Mouse (Mus musculus) MN1 (cell line): ENCODE measurements around the gene Reln.

Source experiments
- DNase-seq: peaks from one replicate; pipeline ENCODE4 v3.0.0-alpha.2; 2016; ENCODE audit warnings: low spot score

Reln gene

DNA sequence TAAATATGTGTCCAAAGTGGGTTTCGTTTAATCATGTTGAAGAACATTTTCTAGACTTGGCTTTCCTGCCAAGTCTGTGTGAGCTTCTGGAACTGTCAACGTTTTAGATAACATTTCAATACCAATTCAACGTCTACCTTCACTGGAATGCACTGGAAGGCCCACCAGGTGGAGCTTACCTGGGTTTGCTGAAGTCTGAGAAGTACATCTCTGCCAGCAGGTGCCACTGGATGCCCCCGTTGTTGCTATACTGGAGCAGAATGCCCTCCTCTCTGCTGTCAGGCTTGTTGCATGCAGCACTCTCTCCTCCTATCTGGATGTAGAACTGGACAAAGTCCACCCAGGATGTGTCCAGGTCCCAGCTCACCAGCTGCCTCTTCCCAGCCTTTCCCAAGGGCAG, 340.6 kb downstream of the Reln start:
- DNase-seq, result no peak

DNA sequence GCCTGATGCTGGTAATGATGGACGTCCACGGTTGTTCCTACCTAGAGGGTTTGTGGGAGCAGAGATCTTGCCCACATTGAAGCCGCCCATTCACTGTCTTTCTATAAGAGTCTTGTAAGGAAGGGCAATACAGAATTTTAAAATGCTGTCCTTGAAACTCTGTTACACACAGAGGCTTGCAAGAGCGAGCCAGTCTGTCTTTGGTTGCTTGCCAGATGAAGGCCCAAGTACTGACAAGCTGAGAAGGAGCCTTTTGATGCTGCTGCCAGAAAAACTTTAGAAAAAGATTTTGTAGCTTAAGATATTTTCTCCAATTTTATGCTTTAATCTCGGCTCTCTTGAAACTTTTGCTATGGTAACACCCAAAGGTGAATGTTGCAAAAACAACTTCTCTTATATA, 356.8 kb downstream of the Reln start:
- DNase-seq, result no peak

DNA sequence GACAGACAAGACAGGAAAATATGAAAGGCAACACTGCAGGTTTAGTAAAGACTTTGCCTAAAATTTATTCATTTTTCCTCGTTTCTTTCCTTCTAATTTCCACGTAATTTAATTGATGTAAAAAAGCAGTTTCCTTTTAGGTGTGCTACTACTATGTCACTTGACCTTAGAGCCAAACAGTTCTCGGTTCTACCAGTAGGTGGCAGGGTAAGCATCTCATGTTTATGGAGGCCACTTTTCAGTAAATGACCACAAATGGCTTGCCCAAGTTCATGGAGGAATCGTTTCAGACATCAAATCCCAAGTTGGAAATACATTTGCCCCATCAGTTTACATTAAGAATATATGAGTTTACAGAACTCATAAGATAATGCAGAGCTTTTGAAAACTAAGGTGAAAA, 358.2 kb downstream of the Reln start:
- DNase-seq, result no peak

DNA sequence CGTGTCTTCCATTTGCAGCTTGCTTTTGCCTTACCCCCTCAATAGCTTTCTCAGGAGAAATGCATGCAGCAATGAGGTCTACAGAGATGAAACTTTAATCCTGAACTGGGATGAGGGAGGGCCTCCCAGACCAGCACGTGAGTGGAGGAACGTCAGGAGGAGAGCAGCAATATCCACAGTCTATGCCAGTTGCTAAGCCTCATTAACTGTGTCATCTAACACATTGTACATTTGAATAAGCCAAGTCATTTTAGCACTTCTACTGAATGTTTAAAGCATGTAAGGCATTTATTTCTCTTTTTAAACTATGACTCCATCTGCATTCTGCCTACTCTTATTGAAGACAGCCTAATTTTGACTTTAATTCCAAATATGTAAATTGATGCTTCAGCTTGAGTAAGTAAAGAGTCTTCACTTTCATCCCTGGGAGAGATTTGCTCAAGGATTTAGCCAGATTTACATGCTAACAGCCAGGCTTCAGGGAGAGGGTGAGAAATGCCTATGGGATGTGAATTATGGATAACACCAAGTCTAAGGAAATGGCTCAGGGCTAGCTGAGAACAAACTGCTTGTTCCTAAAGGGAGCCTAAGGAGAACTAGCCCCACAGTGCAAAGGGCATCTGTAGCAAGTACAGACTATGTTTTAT, 361.4 kb downstream of the Reln start:
- DNase-seq, result no peak

DNA sequence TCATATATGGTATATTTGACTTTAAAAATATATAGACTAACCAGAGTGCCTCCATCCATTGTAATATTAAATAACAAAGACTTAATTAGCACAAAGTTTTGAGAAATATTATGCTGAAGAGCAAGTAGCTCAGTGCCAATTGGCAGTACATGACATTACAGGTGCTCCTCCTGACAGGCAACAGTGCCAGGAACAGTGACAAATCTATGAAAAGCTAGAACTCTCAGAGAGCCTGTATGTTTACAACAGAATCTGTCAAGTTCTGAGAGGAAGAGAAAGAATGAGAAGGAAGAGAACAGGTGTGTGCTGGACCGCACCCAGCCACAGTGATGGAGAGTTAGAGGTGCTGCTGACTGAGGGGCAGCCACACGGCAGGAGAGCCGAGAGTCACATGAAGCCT, 363.3 kb downstream of the Reln start:
- DNase-seq, result no peak

DNA sequence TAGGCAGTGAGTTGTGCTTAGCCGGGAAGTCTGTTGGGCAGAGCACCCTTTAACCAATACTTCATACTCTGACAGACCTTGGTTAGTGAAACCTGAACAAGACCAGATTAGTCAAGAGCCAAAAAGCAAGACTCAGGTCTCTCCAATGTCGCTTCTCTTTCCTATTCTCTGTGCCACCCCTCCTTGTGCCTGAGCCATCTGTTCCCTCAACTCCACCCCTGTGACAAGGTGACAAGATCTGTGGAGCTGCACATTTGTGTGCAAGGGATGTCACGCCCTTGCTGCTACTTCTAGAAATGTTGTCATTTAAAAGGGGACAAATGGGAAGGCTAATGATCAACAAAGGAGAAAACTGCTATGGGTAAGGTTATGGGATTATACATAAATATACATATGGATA, 364.0 kb downstream of the Reln start:
- DNase-seq, result no peak

DNA sequence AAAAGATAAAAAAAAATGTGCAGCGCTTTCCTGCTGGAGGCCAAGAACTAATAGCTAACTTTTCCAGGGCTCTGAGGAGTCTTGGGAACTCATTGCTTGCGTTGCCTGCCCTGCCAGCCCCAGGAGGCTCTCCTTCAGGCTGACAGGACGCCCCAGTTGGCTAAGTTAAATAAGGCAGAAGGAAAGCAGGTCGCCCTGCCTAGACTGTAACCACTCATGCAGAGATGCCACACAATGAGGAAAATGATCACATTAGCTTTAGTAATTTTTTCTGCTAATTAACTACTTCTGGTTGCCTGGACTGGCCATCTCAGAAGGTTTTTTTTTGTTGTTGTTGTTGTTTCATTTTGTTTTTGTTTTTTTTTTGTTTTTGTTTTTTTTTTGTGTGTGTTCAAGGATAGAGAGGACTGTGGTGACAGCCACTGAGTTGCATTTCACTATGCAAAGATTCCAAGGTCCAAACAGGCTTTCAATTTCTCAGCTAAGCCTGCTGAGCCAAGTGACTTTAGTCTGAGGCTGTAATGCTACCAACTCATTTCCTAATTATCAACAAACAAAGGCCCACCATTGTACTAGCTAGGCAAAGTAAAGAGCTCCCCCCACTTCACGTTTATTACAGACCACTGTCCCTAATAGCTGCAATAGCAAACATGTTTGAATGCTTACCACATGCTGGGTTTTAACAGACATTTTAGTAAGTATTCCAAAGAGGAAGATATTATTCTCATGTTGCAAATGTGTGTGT, 371.1 kb downstream of the Reln start:
- no peak for DNase-seq

DNA sequence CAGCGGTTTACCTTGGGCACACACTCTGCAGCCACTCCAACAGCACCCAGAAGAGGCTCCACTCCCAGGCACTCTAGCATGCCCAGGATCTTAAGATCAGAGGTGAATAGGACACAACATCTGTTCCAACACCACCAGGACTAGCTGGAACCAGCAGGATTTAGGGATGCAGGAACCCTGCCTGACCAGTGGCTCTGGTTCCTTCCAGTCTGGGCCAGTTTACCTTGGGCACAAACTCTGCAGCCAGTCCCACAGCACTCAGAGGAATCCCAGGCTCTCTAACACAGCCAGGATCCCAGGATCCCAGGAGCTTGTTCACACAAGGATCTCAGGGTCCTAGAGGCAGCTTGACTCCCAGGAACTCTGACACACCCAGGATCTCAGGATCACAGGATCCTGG, 382.7 kb downstream of the Reln start:
- no peak for DNase-seq

DNA sequence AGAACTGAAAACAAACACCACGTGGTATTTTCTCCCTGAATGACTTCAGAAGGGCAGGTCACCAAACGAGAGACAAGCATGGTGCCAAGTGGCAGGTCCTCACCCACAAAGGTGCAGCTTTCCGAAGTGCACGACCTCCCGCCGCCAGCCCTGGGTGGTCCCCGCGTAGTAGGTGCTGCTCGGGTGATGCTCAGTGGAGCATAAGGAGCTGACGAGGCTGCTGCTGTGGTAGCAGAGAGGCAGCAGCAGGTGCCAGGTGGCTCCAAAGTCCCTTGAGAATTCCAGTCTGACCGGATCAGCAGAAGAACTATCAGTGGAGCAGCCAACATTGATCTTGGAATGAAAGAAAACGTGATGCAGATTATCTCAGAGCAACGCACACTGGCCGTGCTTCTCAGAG, 384.4 kb downstream of the Reln start:
- no peak for DNase-seq

DNA sequence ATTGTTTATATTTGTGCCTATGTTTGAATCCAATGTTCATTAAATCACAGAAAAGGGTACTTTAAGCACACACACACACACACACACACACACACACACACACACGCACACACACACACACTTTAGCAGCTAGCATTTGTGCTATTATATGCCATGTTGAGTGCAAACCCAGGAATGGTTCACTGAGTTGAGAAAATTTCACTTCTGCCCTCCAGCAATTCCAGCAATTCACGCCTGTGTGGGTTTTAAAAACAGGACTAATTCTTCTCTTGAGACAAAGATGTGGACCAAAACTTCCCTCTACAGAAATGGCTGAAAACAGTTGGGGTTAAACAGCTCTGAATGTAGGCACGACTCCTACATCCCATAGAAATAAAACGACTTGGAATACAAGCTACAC, 386.9 kb downstream of the Reln start:
- no peak for DNase-seq

DNA sequence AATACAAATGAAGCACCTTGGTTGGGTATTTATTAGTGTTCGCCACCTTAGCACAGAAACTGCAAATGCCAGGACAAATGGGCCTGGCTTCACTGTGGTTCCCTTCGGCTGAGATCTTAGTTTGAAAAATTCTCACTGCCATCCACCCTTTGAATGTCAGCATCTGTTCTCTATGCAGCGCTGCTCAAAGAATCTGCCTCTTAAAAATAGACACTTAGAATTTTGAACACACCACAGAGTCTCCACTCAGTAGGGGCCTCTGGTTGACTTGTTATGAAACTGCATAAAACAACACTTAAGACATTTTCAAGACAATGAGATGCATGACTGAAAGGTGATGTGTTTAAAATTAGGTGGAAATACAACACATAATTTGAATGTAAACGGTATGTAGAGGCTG, 387.4 kb downstream of the Reln start:
- no peak for DNase-seq

DNA sequence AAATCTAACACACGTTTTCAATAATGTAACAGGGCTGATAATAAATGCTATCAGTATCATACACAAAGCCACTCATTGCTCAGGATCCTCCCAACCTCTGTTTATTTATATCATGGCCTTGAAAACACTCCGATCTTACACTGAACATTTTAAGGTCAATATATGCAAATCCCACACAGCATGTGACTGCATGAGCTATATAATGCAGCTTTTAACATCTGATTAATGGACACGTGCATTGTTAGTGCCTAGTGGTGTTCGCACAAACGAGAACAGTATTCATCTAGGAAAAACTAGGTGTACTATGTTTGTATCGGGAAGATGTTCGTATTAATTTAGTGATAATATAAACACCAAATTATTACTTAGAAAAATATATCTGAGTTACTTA, 395.0 kb downstream of the Reln start:
- DNase-seq, result no peak

DNA sequence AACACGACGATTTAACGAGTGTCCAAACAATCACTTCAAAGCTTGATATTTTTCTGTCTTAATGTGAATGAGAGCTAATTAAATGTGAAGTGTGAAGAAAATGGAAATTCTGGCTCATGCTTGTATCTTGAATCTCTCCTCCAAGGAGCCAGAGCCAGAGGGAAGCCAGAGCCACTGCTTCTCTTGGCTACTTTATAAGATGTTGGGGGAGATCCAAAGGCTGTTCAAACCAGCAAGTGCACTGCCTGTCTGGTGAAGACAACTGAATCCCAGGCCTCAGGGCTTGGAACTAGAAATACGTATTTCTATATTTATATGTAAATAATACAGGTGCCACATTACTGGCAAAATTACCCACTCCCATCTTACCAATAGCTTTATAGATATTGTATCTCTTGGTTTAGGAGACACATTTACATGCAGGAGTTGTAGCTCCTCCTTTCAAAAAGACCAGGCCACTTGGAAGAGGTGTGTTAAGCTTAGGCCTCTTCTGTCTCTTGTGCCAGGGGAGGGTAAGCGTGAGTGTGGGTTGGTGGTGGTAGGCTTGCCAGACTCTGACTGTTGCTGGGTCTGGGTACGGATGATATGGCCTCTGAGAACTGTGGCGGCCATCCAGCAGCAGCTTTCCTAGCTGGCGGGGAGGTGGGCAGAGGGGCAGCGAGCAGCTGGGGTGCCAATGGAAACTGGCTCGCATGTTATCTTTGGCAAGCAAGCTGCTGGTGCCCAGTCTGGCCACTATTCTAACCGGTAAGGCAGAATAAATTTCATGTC, 395.6 kb downstream of the Reln start:
- DNase-seq, result no peak

DNA sequence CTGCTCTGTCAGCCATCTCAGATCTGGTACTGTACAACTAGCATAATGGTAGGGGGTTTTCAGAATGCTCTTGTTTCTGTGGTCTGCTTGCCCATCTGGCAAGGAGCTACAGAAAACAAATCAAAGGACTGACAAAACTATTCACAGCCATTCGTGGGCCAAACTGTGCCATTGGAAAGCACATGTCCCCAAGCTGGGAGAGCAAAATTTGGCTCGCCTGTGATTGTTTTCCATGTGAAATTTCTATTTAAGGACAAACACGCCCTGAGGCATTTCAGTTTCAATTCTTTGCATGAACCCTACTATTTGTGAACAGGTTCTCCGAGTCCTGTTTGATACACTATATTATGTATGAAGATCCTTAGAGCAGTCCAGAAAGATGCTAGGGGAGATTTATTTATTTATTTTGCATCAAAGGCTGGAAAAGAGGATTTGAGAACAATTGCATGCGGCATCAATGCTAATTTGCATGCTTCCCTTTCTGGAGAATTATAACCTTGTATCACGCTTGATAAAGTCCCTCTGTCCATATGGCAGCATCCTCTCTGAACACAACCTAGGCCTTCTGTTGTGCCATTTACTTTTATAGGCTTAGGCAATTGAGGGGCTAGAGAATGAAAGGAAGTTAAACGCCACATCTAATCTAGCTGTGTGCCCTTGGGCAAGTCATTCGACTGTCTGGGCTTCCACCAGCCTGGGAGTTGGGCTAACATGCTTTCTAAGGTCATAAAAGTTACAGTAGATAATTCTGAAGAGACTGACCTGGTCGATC, 396.7 kb downstream of the Reln start:
- DNase-seq, result no peak

DNA sequence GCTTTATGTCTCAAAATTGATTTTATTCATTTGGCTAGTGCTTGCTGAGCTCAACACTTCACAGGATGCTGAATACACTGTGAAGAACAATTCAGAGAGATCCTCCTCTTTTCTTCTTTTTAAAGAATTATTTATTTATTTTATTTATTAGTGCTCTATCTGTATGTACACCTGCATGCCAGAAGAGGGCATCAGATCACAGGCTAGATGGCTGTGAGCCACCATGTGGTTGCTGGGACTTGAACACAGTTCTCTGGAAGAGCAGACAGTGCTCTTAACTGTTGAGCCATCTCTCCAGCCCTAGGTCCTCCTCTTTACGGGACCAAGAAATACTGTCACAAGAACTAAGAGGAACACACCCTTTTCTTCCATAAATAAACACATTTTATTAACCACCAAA, 399.9 kb downstream of the Reln start:
- no peak for DNase-seq

DNA sequence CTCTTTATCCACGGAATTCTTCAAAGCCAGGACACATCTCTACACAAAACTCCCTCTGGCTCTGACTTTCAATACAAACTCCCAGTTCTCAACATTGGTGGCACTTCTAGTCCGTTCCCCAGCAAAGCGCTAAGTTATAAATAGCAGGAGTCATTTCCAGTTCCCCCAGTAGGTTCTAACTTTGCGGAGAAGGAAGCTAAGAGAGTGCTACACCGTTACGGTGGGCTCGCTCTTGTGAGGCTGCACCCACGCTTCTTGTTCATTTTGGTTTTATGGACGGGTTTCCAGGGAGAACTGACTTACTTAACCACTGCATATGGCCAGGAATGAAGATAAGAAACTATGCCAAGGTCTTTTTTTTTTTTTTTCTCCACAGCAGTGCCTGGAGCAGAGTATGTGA, 405.1 kb downstream of the Reln start:
- DNase-seq, result no peak

DNA sequence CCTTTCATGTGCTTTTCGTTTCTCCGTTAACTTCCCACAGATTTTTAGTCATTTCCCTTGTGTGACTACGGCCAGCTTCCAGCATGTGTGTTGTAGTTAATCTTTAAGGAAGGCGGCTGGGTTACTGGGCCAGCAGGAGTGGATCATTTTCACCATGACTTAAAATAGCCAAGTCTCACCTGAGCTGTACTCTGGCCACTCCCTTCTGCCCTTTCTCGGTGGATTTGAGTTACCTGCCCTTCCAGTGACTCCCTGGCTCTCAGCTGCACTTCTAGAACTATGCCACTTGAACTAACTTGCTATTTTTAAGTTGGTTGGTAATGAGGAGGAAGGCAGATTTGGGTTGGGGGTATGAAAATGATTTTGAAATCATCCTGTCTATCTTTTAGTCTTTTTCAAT, 406.4 kb downstream of the Reln start:
- DNase-seq, result no peak

DNA sequence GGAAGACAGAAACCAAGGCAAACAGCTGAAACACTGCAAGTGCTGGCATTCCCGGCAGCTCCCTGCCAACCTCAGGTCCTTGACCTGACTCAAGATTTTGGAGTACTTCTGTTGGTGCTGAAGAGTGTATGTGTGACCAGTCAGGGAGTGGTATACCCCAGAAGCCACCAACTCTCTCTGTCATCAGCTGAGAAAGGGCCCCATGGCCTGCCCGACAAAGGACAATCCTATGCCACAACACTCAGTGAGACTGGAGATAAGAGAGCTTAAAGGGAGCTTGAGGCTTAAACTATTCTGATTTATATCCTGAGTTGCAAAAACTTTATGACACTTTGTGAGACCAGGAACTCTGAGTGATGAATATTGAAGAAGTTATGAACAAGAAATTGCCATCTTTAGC, 407.9 kb downstream of the Reln start:
- DNase-seq, result no peak

DNA sequence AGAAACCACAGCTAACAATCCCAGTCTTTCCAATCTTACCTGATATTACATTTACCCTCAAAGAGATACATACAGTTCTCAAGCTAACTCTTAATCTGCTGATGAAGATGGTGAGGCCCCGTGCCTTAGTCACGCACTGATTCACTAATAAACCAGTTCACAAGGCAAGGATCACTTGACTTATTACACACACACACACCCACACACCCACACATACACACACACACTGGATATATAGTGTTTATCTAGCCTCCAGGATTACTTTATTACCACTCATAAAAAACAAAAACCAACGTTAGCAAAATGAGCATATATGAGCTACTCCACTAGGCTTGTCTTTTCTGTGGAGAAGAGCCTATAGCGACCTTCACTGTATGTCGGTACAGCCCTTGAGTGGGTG, 408.4 kb downstream of the Reln start:
- no peak for DNase-seq

DNA sequence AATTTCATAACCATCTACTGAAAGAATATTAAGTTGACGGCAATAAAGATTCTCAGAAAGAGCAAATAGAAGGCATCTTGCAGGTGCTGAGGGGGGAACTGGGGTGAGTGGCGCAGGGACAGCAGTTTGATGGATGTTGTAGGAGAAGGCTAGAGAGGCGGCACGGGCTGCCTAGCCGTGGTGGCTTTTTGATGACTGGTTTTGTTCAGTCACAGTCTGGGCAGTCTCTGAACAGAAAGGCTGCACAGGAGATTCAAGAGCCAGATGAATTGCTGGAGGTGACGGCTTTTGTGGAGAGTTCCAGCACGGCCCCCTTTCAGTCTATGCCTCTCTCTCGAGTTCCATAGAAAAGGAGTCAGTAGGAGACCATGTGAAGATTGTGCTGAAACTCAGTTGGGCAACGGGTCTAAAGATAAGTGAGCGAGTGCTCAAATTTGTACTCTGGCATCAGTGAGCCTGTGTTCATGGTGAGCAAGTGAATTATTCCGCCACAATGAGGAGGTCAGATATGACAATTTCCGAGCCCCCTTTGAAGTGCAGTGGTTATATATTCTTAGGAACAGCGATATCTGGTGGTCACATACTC, 409.6 kb downstream of the Reln start:
- no peak for DNase-seq

DNA sequence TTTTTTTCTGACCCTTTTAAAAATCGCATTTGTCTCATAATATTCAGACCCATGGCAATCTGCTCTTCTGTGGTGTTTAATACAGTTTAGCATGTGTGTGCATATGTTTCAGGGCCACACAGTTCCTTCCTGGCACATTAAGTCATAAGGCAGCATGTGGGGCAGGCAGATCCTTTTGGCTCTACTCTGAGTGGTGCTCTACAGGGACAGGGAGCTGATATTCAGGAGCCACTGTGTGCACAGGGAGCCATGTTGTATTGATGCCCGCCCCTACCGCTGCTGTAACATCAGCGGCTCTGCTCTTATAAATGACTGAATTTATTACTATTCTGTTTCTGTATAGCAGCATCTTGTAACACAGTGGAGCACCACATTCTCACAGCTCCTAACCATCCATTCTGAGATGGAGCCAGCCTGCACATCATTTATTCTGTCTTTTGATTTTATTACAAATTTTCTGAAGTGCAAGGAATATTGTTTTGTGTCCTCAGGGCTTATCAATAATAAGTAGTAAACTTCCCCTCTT, 410.3 kb downstream of the Reln start:
- no peak for DNase-seq
